Mouse (Mus musculus): Measurements from ENCODE around the gene Nptxr. TPM values are rescaled to one million over a fixed set of nuclear protein-coding genes. Genes with fewer than 3 reads are reported as not detected.
"Not testable (repeated sequence)": the region's sequence is repeated elsewhere in the genome, so short reads cannot be mapped to it uniquely, and the experiment has no call there.

Gene Nptxr
- polyA plus RNA-seq, 1 experiment from 2014 or later, result 4.8 TPM

DNA sequence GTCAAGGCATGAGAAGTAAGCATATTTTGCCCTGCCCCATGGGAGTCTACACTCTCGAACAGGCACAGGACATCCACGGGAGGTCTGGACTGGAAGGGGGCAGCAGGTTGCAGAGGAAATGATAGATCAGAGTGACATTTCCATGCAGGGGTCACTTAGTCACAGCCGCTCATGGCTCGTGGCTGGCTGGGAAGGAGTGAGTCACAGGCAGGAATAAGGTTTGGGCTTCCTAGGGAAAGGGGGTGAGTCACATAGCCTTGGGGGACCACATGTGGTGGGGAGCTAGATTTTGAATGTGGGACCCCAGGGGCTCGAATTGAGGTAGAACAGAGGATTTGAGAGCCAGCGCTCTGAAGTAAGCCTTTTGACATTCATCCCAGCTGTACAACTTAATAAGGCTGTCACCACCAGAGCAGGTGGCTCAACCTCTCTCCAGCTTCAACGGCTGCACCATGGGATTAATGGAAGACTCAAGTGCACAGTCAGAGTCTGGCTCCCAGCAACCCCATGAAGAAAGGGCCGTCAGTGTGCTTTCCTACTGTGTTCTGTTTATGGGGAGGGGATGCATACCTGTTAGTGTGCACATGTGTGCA, 9.2 kb upstream of the Nptxr start:
- Histone ChIP-seq H3K4me1 (0 out of 2 replicates have a peak, but pooled peaks cover 2% of the 10 kb centered on the region), H3K9ac (no peak overlapping the region), H3K36me3 (no peaks in the 10 kb centered on the region), H3K4me2 (no peak overlapping the region), H3K27me3 (replicated peaks) (peaks cover 4% of the 10 kb centered on the region; the same call in 1 of the 2 replicates), H3K4me3 (replicated peaks) (no peak overlapping the region), H3K27ac (no peak overlapping the region), H3K9me3 (no peaks in the 10 kb centered on the region)
- ATAC-seq (ENCODE audit: insufficient read depth, low FRiP score, low read depth), result no peak
- WGBS, result 39% methylated on average over 8 of the region's 8 CpGs

DNA sequence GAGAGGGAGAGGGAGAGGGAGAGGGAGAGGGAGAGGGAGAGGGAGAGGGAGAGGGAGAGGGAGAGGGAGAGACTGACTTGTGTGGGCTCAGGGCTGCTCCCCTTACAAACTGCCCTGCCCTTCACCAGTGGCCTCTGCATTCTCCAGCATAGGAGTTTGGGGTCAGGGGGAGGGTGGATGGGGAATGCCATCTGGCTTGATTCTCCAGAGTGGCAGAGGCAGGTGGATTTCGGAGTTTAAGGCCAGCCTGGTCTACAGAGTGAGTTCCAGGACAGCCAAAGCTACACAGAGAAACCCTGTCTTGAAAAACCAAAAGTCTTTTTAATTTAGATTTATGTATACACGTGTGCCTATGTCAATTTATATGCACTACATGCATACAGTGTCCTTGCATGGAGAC, 8.3 kb upstream of the Nptxr start:
- WGBS, result 63% methylated on average over 2 of the region's 2 CpGs
- H3K4me3 ChIP-seq (replicated peaks); H3K4me1 ChIP-seq; H3K27ac ChIP-seq; H3K27me3 ChIP-seq (replicated peaks); H3K4me2 ChIP-seq; H3K9me3 ChIP-seq; H3K36me3 ChIP-seq; H3K9ac ChIP-seq; ATAC-seq (ENCODE audit: insufficient read depth, low FRiP score, low read depth): not testable (repeated sequence)

DNA sequence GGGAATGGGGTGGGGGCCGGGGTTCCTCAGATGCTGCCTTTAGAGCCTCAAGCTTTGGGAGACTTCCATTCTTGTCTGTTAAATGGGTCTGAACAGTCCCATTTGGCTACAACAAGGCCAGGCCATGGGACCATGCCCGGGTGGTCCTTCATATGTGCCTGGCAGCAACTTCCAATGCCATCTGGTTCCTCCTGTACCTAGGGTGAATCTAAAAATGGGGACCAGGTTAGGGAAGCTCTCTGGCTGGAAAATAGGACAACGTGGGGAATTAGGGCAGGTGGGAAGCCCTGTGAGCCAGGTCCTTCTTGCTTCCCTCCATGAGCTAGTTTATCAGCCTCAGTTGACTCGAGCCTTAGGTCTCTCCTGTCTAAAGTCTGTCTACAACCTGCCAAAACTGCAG, 6.4 kb upstream of the Nptxr start:
- Histone ChIP-seq H3K27ac (no peak overlapping the region), H3K27me3 (replicated peaks) (peaks cover 22% of the 10 kb centered on the region), H3K9me3 (no peaks in the 10 kb centered on the region), H3K36me3 (no peaks in the 10 kb centered on the region), H3K9ac (no peak overlapping the region), H3K4me2 (no peak overlapping the region), H3K4me1 (0 out of 2 replicates have a peak, but pooled peaks cover 2% of the 10 kb centered on the region), H3K4me3 (replicated peaks) (no peak overlapping the region)
- WGBS, result 63% methylated on average over 4 of the region's 4 CpGs
- ATAC-seq (ENCODE audit: insufficient read depth, low FRiP score, low read depth), result no peak

DNA sequence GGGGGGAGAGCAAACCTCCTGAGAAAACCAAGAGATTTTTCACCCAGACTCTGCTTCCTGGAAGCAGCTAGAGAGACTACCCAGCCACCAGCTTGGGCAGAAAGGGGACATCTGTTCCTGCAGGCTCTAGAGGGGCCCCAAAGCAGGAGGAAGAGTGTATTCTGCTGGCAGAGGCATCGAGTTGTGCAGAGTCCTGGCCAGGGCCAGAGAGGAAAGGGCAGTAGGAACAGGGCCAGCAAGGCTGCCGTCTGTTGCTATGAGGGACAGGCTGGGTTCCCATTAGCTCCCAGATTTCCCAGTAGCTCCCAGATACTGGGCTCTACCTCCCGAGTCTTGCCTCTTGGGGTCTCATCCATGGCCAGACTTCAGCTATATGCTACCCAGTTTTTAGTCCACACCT, 5.5 kb upstream of the Nptxr start:
- no peaks in the 10 kb centered on the region for H3K9me3 ChIP-seq
- peaks cover 31% of the 10 kb centered on the region for H3K27me3 ChIP-seq (replicated peaks)
- no peak overlapping the region for H3K4me3 ChIP-seq (replicated peaks)
- H3K9ac ChIP-seq, result no peak overlapping the region
- no peaks in the 10 kb centered on the region for H3K36me3 ChIP-seq
- ATAC-seq (ENCODE audit: insufficient read depth, low FRiP score, low read depth), result no peak
- no peak overlapping the region for H3K27ac ChIP-seq
- H3K4me2 ChIP-seq, result no peak overlapping the region
- WGBS, result 52% methylated on average over 3 of the region's 3 CpGs
- H3K4me1 ChIP-seq, result 0 out of 2 replicates have a peak, but pooled peaks cover 4% of the 10 kb centered on the region

DNA sequence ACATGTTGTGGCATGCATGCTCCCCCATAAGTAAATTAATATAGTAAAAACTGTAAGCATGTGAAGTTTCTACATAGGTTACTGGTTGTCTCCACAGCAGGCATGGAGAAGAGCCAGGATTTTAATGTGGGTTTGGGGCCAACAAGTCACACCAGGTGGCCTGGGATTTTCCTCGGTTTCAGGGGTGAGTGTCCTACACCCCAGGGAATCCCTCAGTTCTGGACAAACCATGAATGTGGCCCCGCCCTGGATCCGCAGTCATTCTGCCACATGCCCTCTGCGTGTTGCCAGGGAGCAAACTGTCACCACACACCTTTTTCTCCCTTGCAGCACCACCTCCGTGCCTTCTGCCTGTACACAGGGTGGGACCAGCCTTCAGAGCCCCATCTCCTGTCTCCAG, 4.1 kb upstream of the Nptxr start:
- Histone ChIP-seq H3K27ac (no peak overlapping the region), H3K4me3 (replicated peaks) (no peak overlapping the region), H3K9ac (no peak overlapping the region), H3K36me3 (no peaks in the 10 kb centered on the region), H3K4me2 (no peak overlapping the region), H3K4me1 (peaks cover 13% of the 10 kb centered on the region; the same call in 1 of the 2 replicates), H3K27me3 (replicated peaks) (peaks cover 38% of the 10 kb centered on the region), H3K9me3 (no peaks in the 10 kb centered on the region)
- ATAC-seq (ENCODE audit: insufficient read depth, low FRiP score, low read depth), result no peak
- 52% methylated on average over 5 of the region's 5 CpGs for WGBS

DNA sequence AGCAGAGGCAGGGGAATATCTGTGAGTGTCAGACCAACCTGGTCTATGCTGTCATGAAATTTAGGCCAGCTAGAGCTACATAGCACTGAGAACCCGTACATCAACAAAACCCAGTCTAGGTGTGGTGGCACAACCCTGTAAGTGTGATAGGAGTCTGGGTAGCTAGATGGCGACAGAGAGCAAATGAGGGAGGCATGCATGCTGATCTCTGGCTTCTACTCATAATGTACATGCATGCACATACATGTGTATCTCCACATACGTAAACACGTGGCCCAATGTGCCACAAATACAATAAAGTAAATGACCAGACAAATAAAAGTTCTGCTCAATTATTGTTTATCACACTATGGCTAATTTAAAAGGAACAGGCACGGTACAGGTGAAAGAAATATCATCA, 3.5 kb upstream of the Nptxr start:
- WGBS, result 26% methylated on average over 5 of the region's 5 CpGs
- no peak overlapping the region for H3K27ac ChIP-seq
- H3K27me3 ChIP-seq (replicated peaks), result peaks cover 44% of the 10 kb centered on the region
- H3K9ac ChIP-seq, result no peak overlapping the region
- no peak overlapping the region for H3K4me3 ChIP-seq (replicated peaks)
- no peaks in the 10 kb centered on the region for H3K36me3 ChIP-seq
- no peaks in the 10 kb centered on the region for H3K9me3 ChIP-seq
- H3K4me1 ChIP-seq, result peaks cover 17% of the 10 kb centered on the region; the same call in 1 of the 2 replicates
- ATAC-seq (ENCODE audit: insufficient read depth, low FRiP score, low read depth), result no peak
- no peak overlapping the region for H3K4me2 ChIP-seq

DNA sequence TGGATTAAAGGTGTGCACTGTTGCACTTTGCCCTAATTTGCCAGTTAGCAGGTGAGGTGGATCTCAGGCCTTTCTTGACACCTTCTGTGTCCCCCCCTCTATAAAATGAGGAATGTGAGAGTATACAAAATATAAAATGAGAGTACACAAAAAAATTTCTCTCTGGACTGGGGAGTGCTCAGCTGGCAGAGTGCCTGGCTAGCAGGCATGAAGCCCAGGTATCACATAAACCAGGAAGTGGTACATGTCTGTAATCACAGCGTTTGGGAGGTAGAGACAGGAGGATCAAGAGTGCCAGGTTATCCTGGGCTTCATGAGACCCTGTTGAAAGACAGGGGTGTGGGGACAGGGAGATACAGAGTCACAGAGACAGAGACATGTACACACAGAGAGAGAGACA, 2.5 kb upstream of the Nptxr start:
- Histone ChIP-seq H3K4me3 (replicated peaks) (no peak overlapping the region), H3K36me3 (no peaks in the 10 kb centered on the region), H3K4me1 (peaks cover 17% of the 10 kb centered on the region; the same call in 1 of the 2 replicates), H3K27ac (no peak overlapping the region), H3K4me2 (no peak overlapping the region), H3K9me3 (no peaks in the 10 kb centered on the region), H3K27me3 (replicated peaks) (peaks cover 53% of the 10 kb centered on the region), H3K9ac (no peak overlapping the region)
- WGBS, result 47% methylated on average over 1 of the region's 1 CpGs
- ATAC-seq (ENCODE audit: insufficient read depth, low FRiP score, low read depth), result no peak

DNA sequence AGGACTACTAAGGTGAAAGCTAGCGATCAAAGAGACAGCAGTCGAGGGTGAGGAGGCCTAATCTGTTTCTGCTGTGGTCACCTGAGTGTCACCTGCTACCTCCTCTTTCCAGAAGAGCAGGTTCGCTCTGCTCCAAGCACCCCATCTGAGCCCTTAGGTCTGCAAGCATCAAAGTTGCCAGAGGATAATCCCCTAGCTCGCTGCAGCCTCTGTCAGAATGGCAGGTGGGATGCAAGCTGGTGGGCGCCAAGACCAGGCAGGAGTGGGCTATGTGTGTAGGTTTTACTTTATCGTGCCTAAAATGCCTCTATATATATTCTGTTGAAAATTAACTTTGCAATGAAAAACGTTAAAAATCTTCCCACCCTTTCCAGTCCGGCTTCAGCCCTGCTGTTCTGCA, 680 bp upstream of the Nptxr start:
- 22% methylated on average over 8 of the region's 8 CpGs for WGBS
- Histone ChIP-seq H3K27me3 (replicated peaks) (peaks cover 65% of the 10 kb centered on the region), H3K4me1 (peaks cover 17% of the 10 kb centered on the region; the same call in 1 of the 2 replicates), H3K36me3 (no peaks in the 10 kb centered on the region), H3K4me2 (peak overlapping the region; percentile 96; the same call in 1 of the 2 replicates), H3K9me3 (no peaks in the 10 kb centered on the region), H3K4me3 (replicated peaks) (no peak overlapping the region), H3K27ac (no peak overlapping the region), H3K9ac (no peak overlapping the region)
- ATAC-seq (ENCODE audit: insufficient read depth, low FRiP score, low read depth), result no peak

DNA sequence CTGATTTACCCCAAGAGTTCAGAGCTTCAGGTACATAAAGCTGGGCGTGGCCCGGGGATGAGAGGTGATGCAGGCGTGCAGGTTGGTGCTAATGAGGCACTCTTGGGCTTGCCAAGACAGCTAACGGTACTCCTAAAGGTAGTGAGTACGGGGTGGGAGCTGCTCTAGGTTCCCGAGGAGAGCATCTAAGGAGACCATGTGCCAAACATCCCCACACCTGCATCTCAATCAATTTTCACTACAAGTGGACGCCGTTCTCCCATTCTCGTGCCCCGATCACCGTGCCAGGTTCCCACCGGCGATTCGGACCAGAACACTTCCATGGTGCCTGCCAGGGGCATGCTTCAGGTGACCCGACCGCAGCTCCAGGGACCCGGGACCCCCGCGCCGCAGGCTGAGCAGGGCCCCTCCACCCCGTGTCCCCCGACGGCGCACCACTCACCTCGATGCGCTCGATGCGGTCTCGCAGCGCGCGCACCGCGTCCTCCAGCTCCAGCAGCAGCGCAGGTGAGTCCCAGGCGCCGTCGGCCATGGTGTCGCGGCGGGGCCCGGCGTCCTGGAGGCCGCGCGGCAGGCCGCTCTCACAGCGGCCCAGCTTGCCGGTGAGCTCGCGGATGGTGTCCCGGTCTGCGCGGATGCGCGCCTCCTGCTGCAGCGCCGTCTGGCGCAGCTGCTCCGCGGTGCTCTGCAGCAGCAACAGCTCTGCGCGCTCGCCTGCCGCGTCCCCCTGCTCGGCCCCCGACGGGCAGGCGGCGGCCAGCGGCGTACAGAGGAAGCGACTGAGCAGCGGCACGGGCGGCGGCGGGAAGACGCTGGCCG, 824 bp downstream of the Nptxr start:
- Histone ChIP-seq H3K27me3 (replicated peaks) (peaks cover 60% of the 10 kb centered on the region), H3K4me3 (replicated peaks) (peak overlapping the region; percentile 64), H3K4me1 (peaks cover 17% of the 10 kb centered on the region; the same call in 1 of the 2 replicates), H3K9me3 (no peaks in the 10 kb centered on the region), H3K9ac (peak overlapping the region; percentile 39), H3K4me2 (peak overlapping the region; percentile 96), H3K27ac (no peak overlapping the region), H3K36me3 (no peaks in the 10 kb centered on the region)
- ATAC-seq (ENCODE audit: insufficient read depth, low FRiP score, low read depth), result peak; percentile 15; the same call in 1 of the 2 replicates
- 5% methylated on average over 81 of the region's 81 CpGs for WGBS

DNA sequence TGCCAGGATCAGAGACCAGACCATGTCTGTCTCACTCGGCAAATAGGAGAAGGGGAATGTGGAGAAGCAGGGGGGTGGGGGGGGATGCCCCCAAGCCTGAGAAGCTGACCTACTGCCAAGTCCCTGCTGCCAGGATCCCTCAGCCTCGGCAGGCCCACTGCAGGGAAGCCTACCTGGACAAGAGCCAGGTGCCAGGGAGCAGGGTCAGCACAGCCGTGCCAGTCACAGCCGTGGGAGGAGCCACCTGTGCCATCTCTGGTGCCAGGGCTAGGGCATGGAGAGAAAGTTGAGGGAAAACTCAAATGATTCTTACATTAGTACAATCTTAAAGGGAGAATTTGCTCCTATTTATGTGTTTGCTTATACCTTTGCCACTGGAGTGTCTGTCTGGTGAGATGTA, 2.3 kb downstream of the Nptxr start:
- Histone ChIP-seq H3K9ac (no peak overlapping the region), H3K9me3 (no peaks in the 10 kb centered on the region), H3K27ac (no peak overlapping the region), H3K36me3 (no peaks in the 10 kb centered on the region), H3K4me1 (peaks cover 17% of the 10 kb centered on the region; the same call in 1 of the 2 replicates), H3K4me3 (replicated peaks) (no peak overlapping the region), H3K27me3 (replicated peaks) (peaks cover 55% of the 10 kb centered on the region), H3K4me2 (0 out of 2 replicates have a peak overlapping the region, but pooled peaks have one; percentile 1)
- WGBS, result 63% methylated on average over 4 of the region's 4 CpGs
- no peak for ATAC-seq (ENCODE audit: insufficient read depth, low FRiP score, low read depth)

DNA sequence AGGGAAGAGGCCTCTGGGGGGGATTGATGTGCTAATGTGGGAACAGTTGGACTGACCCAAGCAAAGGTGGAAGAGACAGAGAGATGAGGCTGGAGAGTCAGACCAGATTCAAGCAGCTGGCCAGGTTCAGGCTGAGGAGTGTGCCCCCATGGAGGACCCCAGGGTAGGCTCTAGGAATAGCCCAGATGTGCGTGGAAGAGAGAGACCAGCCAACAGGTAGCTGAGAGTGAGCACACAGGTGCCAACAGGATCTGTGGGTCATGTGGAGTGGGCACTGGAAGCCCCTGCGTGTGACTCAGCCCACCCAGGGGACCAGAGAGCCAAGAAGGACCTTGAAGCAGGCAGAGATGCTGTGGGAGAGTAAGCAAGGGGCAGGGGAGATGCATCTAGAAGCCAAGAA, 2.9 kb downstream of the Nptxr start:
- Histone ChIP-seq H3K4me3 (replicated peaks) (no peak overlapping the region), H3K4me2 (no peak overlapping the region), H3K27me3 (replicated peaks) (peaks cover 48% of the 10 kb centered on the region), H3K9me3 (no peaks in the 10 kb centered on the region), H3K4me1 (peaks cover 17% of the 10 kb centered on the region; the same call in 1 of the 2 replicates), H3K9ac (no peak overlapping the region), H3K36me3 (no peaks in the 10 kb centered on the region), H3K27ac (no peak overlapping the region)
- WGBS, result 55% methylated on average over 2 of the region's 2 CpGs
- ATAC-seq (ENCODE audit: insufficient read depth, low FRiP score, low read depth), result no peak

DNA sequence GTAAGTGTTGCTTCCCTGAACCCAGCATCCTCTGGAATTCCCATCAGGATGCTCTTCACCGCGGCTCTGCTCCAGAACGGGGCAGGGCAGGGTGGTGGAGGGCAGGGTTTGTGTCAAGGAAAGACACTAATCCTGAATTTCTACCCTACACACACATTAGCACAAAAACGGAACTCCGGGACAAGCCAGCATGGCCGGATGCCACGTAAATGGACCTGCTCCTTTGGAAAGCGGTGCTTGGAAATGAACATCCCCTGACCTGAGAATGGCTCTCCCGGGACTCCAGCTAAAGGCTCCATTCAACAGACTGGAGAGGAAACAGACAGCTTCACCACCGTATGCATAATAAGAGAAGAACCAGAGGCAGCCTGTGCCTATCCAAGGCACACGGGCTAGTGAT, 3.9 kb downstream of the Nptxr start:
- Histone ChIP-seq H3K9ac (no peak overlapping the region), H3K4me3 (replicated peaks) (no peak overlapping the region), H3K4me2 (no peak overlapping the region), H3K4me1 (peaks cover 17% of the 10 kb centered on the region; the same call in 1 of the 2 replicates), H3K9me3 (no peaks in the 10 kb centered on the region), H3K27me3 (replicated peaks) (peaks cover 40% of the 10 kb centered on the region), H3K27ac (no peak overlapping the region), H3K36me3 (no peaks in the 10 kb centered on the region)
- no peak for ATAC-seq (ENCODE audit: insufficient read depth, low FRiP score, low read depth)
- WGBS, result 55% methylated on average over 11 of the region's 11 CpGs
